8 mouse cellular contexts compared by ENCODE assay signal in the genomic region with DNA sequence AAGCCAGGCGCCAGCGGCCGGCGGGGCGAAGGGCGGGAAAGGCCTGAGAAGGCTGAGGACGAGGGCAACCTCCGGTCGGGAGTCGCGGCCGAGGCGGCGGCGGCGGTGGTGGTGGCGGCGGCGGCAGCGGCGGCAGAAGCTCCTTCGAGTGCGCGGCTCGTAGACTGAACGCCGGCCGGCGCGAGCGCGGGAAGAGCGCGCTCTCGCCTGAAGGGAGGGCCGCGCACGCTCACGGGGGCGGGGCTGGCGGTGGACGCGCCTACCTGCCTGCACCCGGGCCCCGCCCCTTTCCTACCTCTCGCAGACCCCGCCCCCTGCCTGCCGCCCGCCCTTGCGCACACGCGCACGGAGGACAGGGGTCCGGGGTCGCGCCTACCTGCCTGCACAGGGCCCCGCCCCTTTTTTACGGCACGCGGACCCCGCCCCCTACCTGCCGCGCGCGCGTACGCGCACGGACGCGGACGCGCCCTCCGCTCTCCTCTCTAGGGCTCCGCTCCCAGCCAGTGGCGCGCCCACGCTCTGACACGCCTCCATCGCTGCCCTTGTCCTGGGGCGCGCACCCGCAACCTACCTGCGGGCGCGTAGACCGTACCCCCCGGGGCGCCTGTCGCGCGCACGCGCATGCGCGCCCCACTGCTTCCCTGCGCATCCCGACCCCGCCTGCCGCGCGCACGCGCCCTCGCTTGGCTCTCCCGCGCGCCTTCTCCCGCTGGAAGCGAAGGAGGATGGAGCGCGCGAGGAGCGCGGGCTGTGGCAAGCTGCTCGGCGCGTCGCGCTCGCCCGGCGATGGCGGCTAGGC. TPM values are rescaled to one million over a fixed set of nuclear protein-coding genes. Genes with fewer than 3 reads are reported as not detected.
DNase-seq lines count a peak whose midpoint lies in the region; ATAC-seq and TF ChIP-seq lines count a peak whose summit lies in the region.

No protein-coding gene starts in this region.

- H3K36me3 ChIP-seq in spleen, adult 2 months (ENCODE audit: control insufficient read depth, insufficient read depth, low read length) = no peaks in the 10 kb centered on the region
- no peaks in the 10 kb centered on the region for H3K36me3 ChIP-seq in embryonic facial prominence, embryonic 13.5 days
- H3K36me3 ChIP-seq in heart, postnatal 0 days (replicated peaks; ENCODE audit: control insufficient read depth, insufficient read depth, low read length) = no peaks in the 10 kb centered on the region
- no peaks in the 10 kb centered on the region for H3K36me3 ChIP-seq in liver, embryonic 14.5 days (replicated peaks; ENCODE audit: control insufficient read depth, insufficient read depth, low read depth)
- no peaks in the 10 kb centered on the region for H3K36me3 ChIP-seq in neural tube, embryonic 15.5 days

- peak overlapping the region; percentile 62 for H3K9ac ChIP-seq in embryonic facial prominence, embryonic 13.5 days
- no peak overlapping the region for H3K9ac ChIP-seq in heart, postnatal 0 days (replicated peaks; ENCODE audit: low read depth, low read length)
- no peak overlapping the region for H3K9ac ChIP-seq in liver, embryonic 14.5 days (replicated peaks)
- peak overlapping the region; percentile 96 for H3K9ac ChIP-seq in neural tube, embryonic 15.5 days (replicated peaks)

- no peak for TF ChIP-seq EP300 in heart, postnatal 0 days (IDR thresholded peaks at IDR 0.05; ENCODE audit: low read depth)
- no peak for TF ChIP-seq EP300 in liver, embryonic 14.5 days (IDR thresholded peaks at IDR 0.05; ENCODE audit: low read depth)

- no peak for TF ChIP-seq POLR2A in spleen, adult 2 months (IDR thresholded peaks at IDR 0.05; ENCODE audit: low read depth, low read length)

- H3K9me3 ChIP-seq in embryonic facial prominence, embryonic 13.5 days = no peaks in the 10 kb centered on the region
- H3K9me3 ChIP-seq in heart, postnatal 0 days (replicated peaks; ENCODE audit: control insufficient read depth, low read length) = no peaks in the 10 kb centered on the region
- no peaks in the 10 kb centered on the region for H3K9me3 ChIP-seq in liver, embryonic 14.5 days (ENCODE audit: control insufficient read depth, low read length)
- H3K9me3 ChIP-seq in neural tube, embryonic 15.5 days (replicated peaks) = no peaks in the 10 kb centered on the region

- H3K4me2 ChIP-seq in embryonic facial prominence, embryonic 13.5 days = peak overlapping the region; percentile 97
- H3K4me2 ChIP-seq in heart, postnatal 0 days (ENCODE audit: low read depth, low read length) = peak overlapping the region; percentile 99
- peak overlapping the region; percentile 65 for H3K4me2 ChIP-seq in liver, embryonic 14.5 days (ENCODE audit: low read depth)
- H3K4me2 ChIP-seq in neural tube, embryonic 15.5 days = peak overlapping the region; percentile 80

- H3K27me3 ChIP-seq in spleen, adult 2 months (ENCODE audit: control insufficient read depth, insufficient read depth, low read length) = peaks cover 9% of the 10 kb centered on the region
- peaks cover 38% of the 10 kb centered on the region for H3K27me3 ChIP-seq in embryonic facial prominence, embryonic 13.5 days
- peaks cover 45% of the 10 kb centered on the region for H3K27me3 ChIP-seq in heart, postnatal 0 days (ENCODE audit: control insufficient read depth, insufficient read depth, low read length)
- H3K27me3 ChIP-seq in liver, embryonic 14.5 days (ENCODE audit: control insufficient read depth, insufficient read depth, low read length) = peaks cover 23% of the 10 kb centered on the region
- H3K27me3 ChIP-seq in neural tube, embryonic 15.5 days (replicated peaks) = no peaks in the 10 kb centered on the region

- peaks cover 9% of the 10 kb centered on the region; the same call in 1 of the 2 replicates for H3K4me1 ChIP-seq in spleen, adult 2 months (ENCODE audit: control insufficient read depth, insufficient read depth, insufficient read length)
- H3K4me1 ChIP-seq in embryonic facial prominence, embryonic 13.5 days = peaks cover 13% of the 10 kb centered on the region
- H3K4me1 ChIP-seq in heart, postnatal 0 days (ENCODE audit: control insufficient read depth, insufficient read depth) = peaks cover 12% of the 10 kb centered on the region
- no peaks in the 10 kb centered on the region for H3K4me1 ChIP-seq in liver, embryonic 14.5 days (replicated peaks; ENCODE audit: control insufficient read depth in 2 of 2, insufficient read depth in 2 of 2, low read length in 1 of 2)
- H3K4me1 ChIP-seq in neural tube, embryonic 15.5 days = peaks cover 26% of the 10 kb centered on the region

- DNase-seq in spleen, adult 2 months (ENCODE audit: low read depth in 1 of 2, low spot score in 2 of 2) = no peak
- no peak for DNase-seq in spleen, adult 12 weeks (ENCODE audit: low spot score)
- no peak for DNase-seq in heart, postnatal 0 days (ENCODE audit: low spot score)
- DNase-seq in layer of hippocampus, adult 11-12 months (ENCODE audit: low spot score) = peak; percentile 90
- DNase-seq in liver, embryonic 14.5 days (ENCODE audit: low read depth in 3 of 3, low spot score in 3 of 3) = no peak
- DNase-seq in thymus, postnatal 25 days = peak; percentile 23

- H3K27ac ChIP-seq in spleen, adult 2 months (ENCODE audit: insufficient read depth, low read length) = no peak overlapping the region
- H3K27ac ChIP-seq in embryonic facial prominence, embryonic 13.5 days = 0 out of 2 replicates have a peak overlapping the region, but pooled peaks have one; percentile 16
- H3K27ac ChIP-seq in heart, postnatal 0 days (ENCODE audit: low read depth) = no peak overlapping the region
- H3K27ac ChIP-seq in liver, embryonic 14.5 days = no peak overlapping the region
- peak overlapping the region; percentile 99 for H3K27ac ChIP-seq in neural tube, embryonic 15.5 days (replicated peaks)

- TF ChIP-seq CTCF in spleen, adult 2 months (IDR thresholded peaks at IDR 0.05; ENCODE audit: extremely low read depth, insufficient read depth, insufficient read length, insufficient replicate concordance) = no peak
- TF ChIP-seq CTCF in heart, postnatal 0 days (IDR thresholded peaks at IDR 0.05; ENCODE audit: low read depth) = no peak
- no peak for TF ChIP-seq CTCF in liver, embryonic 14.5 days (IDR thresholded peaks at IDR 0.05; ENCODE audit: low read depth)

- peak overlapping the region; percentile 30; the same call in 1 of the 2 replicates for H3K4me3 ChIP-seq in spleen, adult 2 months (ENCODE audit: extremely low read depth, insufficient read depth, insufficient read length)
- H3K4me3 ChIP-seq in embryonic facial prominence, embryonic 13.5 days = peak overlapping the region; percentile 72
- H3K4me3 ChIP-seq in heart, postnatal 0 days (ENCODE audit: low read depth, low read length) = peak overlapping the region; percentile 66
- peak overlapping the region; percentile 22 to 50 for H3K4me3 ChIP-seq in liver, embryonic 14.5 days (ENCODE audit: insufficient read depth in 1 of 2, low read depth in 2 of 2, low read length in 2 of 2)
- H3K4me3 ChIP-seq in neural tube, embryonic 15.5 days (replicated peaks) = peak overlapping the region; percentile 87

- ATAC-seq in embryonic facial prominence, embryonic 13.5 days (ENCODE audit: insufficient number of reproducible peaks, insufficient read depth, low FRiP score, low TSS enrichment, low read depth) = peak; percentile 87
- peak; percentile 36 for ATAC-seq in heart, postnatal 0 days (ENCODE audit: insufficient read depth, low read depth)
- peak; percentile 63 for ATAC-seq in liver, embryonic 14.5 days (ENCODE audit: insufficient read depth)
- ATAC-seq in neural tube, embryonic 15.5 days (ENCODE audit: low FRiP score) = peak; percentile 93

- 3% methylated on average over 112 of the region's 124 CpGs for WGBS in spleen, adult 2 months
- under 1% methylated on average over 111 of the region's 124 CpGs for WGBS in embryonic facial prominence, embryonic 13.5 days
- WGBS in heart, postnatal 0 days = under 1% methylated on average over 76 of the region's 124 CpGs
- under 1% methylated on average over 121 of the region's 124 CpGs for WGBS in liver, embryonic 14.5 days (ENCODE audit: insufficient replicate concordance)
- WGBS in neural tube, embryonic 15.5 days = under 1% methylated on average over 93 of the region's 124 CpGs

RNA-seq across cellular contexts. Expression of a gene that starts 56.4 kb away (rescaled TPM):
- not detected in 2 replicates for polyA plus RNA-seq in spleen, adult 2 months (2012; rRNA removed)
- polyA plus RNA-seq in embryonic facial prominence, embryonic 13.5 days (2015; fragmentation: Nextera tagmentation; extraction: Ambion mirVana) = 4.5 and 5.0 TPM in 2 replicates
- total RNA-seq in heart, postnatal 0 days (2014; rRNA removed; ENCODE audit: low replicate concordance) = not detected in 2 replicates
- polyA plus RNA-seq in heart, postnatal 0 days (2015; fragmentation: Nextera tagmentation; extraction: Ambion mirVana) = 0.19 and 0.29 TPM in 2 replicates
- polyA plus RNA-seq in liver, embryonic 14.5 days (2012; rRNA removed) = 0.01 and 0.08 TPM in 2 replicates
- polyA plus RNA-seq in liver, embryonic 14.5 days (2014; fragmentation: Nextera tagmentation; extraction: Ambion mirVana) = 0.08 TPM in 1 of 2 replicates, not detected in the other
- polyA plus RNA-seq in neural tube, embryonic 15.5 days (2015; fragmentation: Nextera tagmentation; extraction: Ambion mirVana) = 279 and 335 TPM in 2 replicates

Comparison
In these comparisons a context has a peak if more than half of its experiments do, and no peak if none do; other contexts are left out.
1. DNase-seq: peak in layer of hippocampus, adult 11-12 months (single experiment) and thymus, postnatal 25 days (single experiment); none in spleen, adult 2 months (0 of 2), spleen, adult 12 weeks (single experiment), heart, postnatal 0 days (single experiment) and liver, embryonic 14.5 days (0 of 3).
2. H3K27ac ChIP-seq: peak in embryonic facial prominence, embryonic 13.5 days (single experiment) and neural tube, embryonic 15.5 days (single experiment); none in spleen, adult 2 months (single experiment), heart, postnatal 0 days (single experiment) and liver, embryonic 14.5 days (single experiment).
3. H3K4me3 ChIP-seq: peak in every context shown above with its lines; median percentile 87 in neural tube, embryonic 15.5 days; 72 in embryonic facial prominence, embryonic 13.5 days; 66 in heart, postnatal 0 days; 36 in liver, embryonic 14.5 days; 30 in spleen, adult 2 months.
4. ATAC-seq: peak in every context shown above with its lines; median percentile 93 in neural tube, embryonic 15.5 days; 87 in embryonic facial prominence, embryonic 13.5 days; 63 in liver, embryonic 14.5 days; 36 in heart, postnatal 0 days.
5. H3K9ac ChIP-seq: peak in embryonic facial prominence, embryonic 13.5 days (single experiment) and neural tube, embryonic 15.5 days (single experiment); none in heart, postnatal 0 days (single experiment) and liver, embryonic 14.5 days (single experiment).
6. RNA of a gene that starts 56.4 kb away (polyA plus RNA-seq): 279 to 335 TPM in neural tube, embryonic 15.5 days; 4.5 to 5.0 TPM in embryonic facial prominence, embryonic 13.5 days, 0.19 to 0.29 TPM in heart, postnatal 0 days, 0.01 to 0.08 TPM in liver, embryonic 14.5 days and not detected in spleen, adult 2 months; every median in the first group is over 10 times any median in the second.
7. Peak in every context shown above with its lines, with median percentiles within 50 percentile points of each other: H3K4me2 ChIP-seq.